Mouse (Mus musculus) heart, embryonic 12.5 days (tissue): ENCODE measurements around the gene Prkca. TPM values are rescaled to one million over a fixed set of nuclear protein-coding genes. Genes with fewer than 3 reads are reported as not detected.

Experiments
- ATAC-seq: fragments of 200-750 bp; cut with Nextera tagmentation; 2 replicates; pipeline ENCODE4 v1.8.0; 2017; ENCODE audit warnings: moderate TSS enrichment, moderate library complexity; ENCODE audit not compliant: insufficient number of reproducible peaks, low FRiP score
- H3K27ac ChIP-seq: fragments of 300-500 bp; sonication (generic); 2 replicates; pipeline ENCODE4 v1.5.1; 2016; ENCODE audit warnings: mild to moderate bottlenecking, moderate library complexity; ENCODE audit not compliant: poor library complexity, severe bottlenecking
- H3K27me3 ChIP-seq: fragments of 300-500 bp; sonication (generic); replicated peaks from 2 replicates; pipeline ENCODE4 v1.6.1; 2016; ENCODE audit warnings: mild to moderate bottlenecking, moderate library complexity
- H3K36me3 ChIP-seq: fragments of 300-500 bp; sonication (generic); 2 replicates; pipeline ENCODE4 v1.6.1; 2016; ENCODE audit warnings: mild to moderate bottlenecking, moderate library complexity
- H3K4me1 ChIP-seq: fragments of 300-500 bp; sonication (generic); replicated peaks from 2 replicates; pipeline ENCODE4 v1.6.1; 2016; ENCODE audit warnings: mild to moderate bottlenecking
- H3K4me2 ChIP-seq: fragments of 300-500 bp; sonication (generic); 2 replicates; pipeline ENCODE4 v1.6.1; 2016; ENCODE audit warnings: mild to moderate bottlenecking, moderate library complexity
- H3K4me3 ChIP-seq: fragments of 300-500 bp; sonication (generic); 2 replicates; pipeline ENCODE4 v1.5.1; 2016; ENCODE audit warnings: mild to moderate bottlenecking
- H3K9ac ChIP-seq: fragments of 300-500 bp; sonication (generic); 2 replicates; pipeline ENCODE4 v1.6.1; 2016; ENCODE audit warnings: mild to moderate bottlenecking, moderate library complexity
- H3K9me3 ChIP-seq: fragments of 300-500 bp; sonication (generic); replicated peaks from 2 replicates; pipeline ENCODE4 v1.6.1; 2016; ENCODE audit warnings: mild to moderate bottlenecking, moderate library complexity
- WGBS: fragments of 180-500 bp; shearing (Covaris S2); methylation state at CpG from one replicate; pipeline ENCODE4 v1.1.7; 2016; 5-methylcytosine and 5-hydroxymethylcytosine counted together
- polyA plus RNA-seq: library from polyadenylated mRNA; unstranded; fragments of >200 nt; fragmentation: Nextera tagmentation; extraction: Ambion mirVana; gene quantifications from 2 replicates; pipeline ENCODE4 v1.2.1, GENCODE M21; 2016

Prkca gene
- polyA plus RNA-seq, 1 experiment from 2014 or later = 18.8 TPM

GRCm38 (mm10) chr11:108199429-108199985 lies 144.2 kb downstream of the Prkca start:
- Histone ChIP-seq H3K36me3 (no peaks in the 10 kb centered on the region), H3K27me3 (no peaks in the 10 kb centered on the region), H3K9ac (no peak overlapping the region), H3K4me3 (no peak overlapping the region), H3K4me1 (peaks cover 36% of the 10 kb centered on the region), H3K4me2 (no peak overlapping the region), H3K27ac (no peak overlapping the region), H3K9me3 (no peaks in the 10 kb centered on the region)
- no peak for ATAC-seq
- WGBS = 85% methylated on average over 4 of the region's 4 CpGs

GRCm38 (mm10) chr11:108198592-108198991 lies 145.1 kb downstream of the Prkca start:
- ATAC-seq = no peak
- no peak overlapping the region for H3K4me3 ChIP-seq
- peaks cover 38% of the 10 kb centered on the region for H3K4me1 ChIP-seq
- no peaks in the 10 kb centered on the region for H3K36me3 ChIP-seq
- no peak overlapping the region for H3K27ac ChIP-seq
- H3K27me3 ChIP-seq = no peaks in the 10 kb centered on the region
- H3K9me3 ChIP-seq = no peaks in the 10 kb centered on the region
- WGBS = 32% methylated on average over 5 of the region's 5 CpGs
- no peak overlapping the region for H3K9ac ChIP-seq
- no peak overlapping the region for H3K4me2 ChIP-seq

- peaks cover 36% of the 10 kb centered on the region for H3K4me1 ChIP-seq
- 84% methylated on average over 9 of the region's 9 CpGs for WGBS
- no peak overlapping the region for H3K4me3 ChIP-seq
- no peaks in the 10 kb centered on the region for H3K36me3 ChIP-seq
- H3K9me3 ChIP-seq = no peaks in the 10 kb centered on the region
- H3K9ac ChIP-seq = no peak overlapping the region
- H3K27ac ChIP-seq = no peak overlapping the region
- no peak for ATAC-seq
- no peaks in the 10 kb centered on the region for H3K27me3 ChIP-seq
- H3K4me2 ChIP-seq = no peak overlapping the region
Measured at GRCm38 (mm10) chr11:108197427-108198218, 146.1 kb downstream of the Prkca start.

- H3K4me3 ChIP-seq = no peak overlapping the region
- H3K36me3 ChIP-seq = no peaks in the 10 kb centered on the region
- peaks cover 36% of the 10 kb centered on the region for H3K4me1 ChIP-seq
- H3K4me2 ChIP-seq = no peak overlapping the region
- H3K9ac ChIP-seq = no peak overlapping the region
- 86% methylated on average over 3 of the region's 3 CpGs for WGBS
- ATAC-seq = no peak
- H3K27ac ChIP-seq = no peak overlapping the region
- H3K27me3 ChIP-seq = no peaks in the 10 kb centered on the region
- no peaks in the 10 kb centered on the region for H3K9me3 ChIP-seq
Measured at GRCm38 (mm10) chr11:108196796-108197195, 146.9 kb downstream of the Prkca start.

GRCm38 (mm10) chr11:108190298-108190697 lies 153.4 kb downstream of the Prkca start:
- Histone ChIP-seq H3K9ac (no peak overlapping the region), H3K4me3 (no peak overlapping the region), H3K9me3 (no peaks in the 10 kb centered on the region), H3K27me3 (no peaks in the 10 kb centered on the region), H3K27ac (no peak overlapping the region), H3K36me3 (no peaks in the 10 kb centered on the region; the same call in 1 of the 2 replicates), H3K4me1 (peaks cover 16% of the 10 kb centered on the region), H3K4me2 (no peak overlapping the region)
- ATAC-seq = no peak
- 83% methylated on average over 6 of the region's 6 CpGs for WGBS

- Histone ChIP-seq H3K36me3 (no peaks in the 10 kb centered on the region; the same call in 1 of the 2 replicates), H3K4me2 (no peak overlapping the region), H3K27me3 (no peaks in the 10 kb centered on the region), H3K4me1 (peaks cover 16% of the 10 kb centered on the region), H3K9me3 (no peaks in the 10 kb centered on the region), H3K27ac (no peak overlapping the region), H3K9ac (no peak overlapping the region), H3K4me3 (no peak overlapping the region)
- 77% methylated on average over 3 of the region's 3 CpGs for WGBS
- no peak for ATAC-seq
Measured at GRCm38 (mm10) chr11:108189362-108189761, 154.4 kb downstream of the Prkca start.

- Histone ChIP-seq H3K9me3 (no peaks in the 10 kb centered on the region), H3K9ac (no peak overlapping the region), H3K4me2 (no peak overlapping the region), H3K27me3 (no peaks in the 10 kb centered on the region), H3K27ac (no peak overlapping the region), H3K36me3 (no peaks in the 10 kb centered on the region), H3K4me1 (peaks cover 20% of the 10 kb centered on the region), H3K4me3 (no peak overlapping the region)
- no peak for ATAC-seq
- 79% methylated on average over 5 of the region's 5 CpGs for WGBS
Measured at GRCm38 (mm10) chr11:108182421-108182820, 161.3 kb downstream of the Prkca start.

GRCm38 (mm10) chr11:108181012-108181713 lies 162.6 kb downstream of the Prkca start:
- H3K4me1 ChIP-seq = peaks cover 20% of the 10 kb centered on the region
- no peak for ATAC-seq
- no peaks in the 10 kb centered on the region for H3K9me3 ChIP-seq
- no peaks in the 10 kb centered on the region for H3K36me3 ChIP-seq
- H3K4me3 ChIP-seq = no peak overlapping the region
- 87% methylated on average over 10 of the region's 10 CpGs for WGBS
- H3K4me2 ChIP-seq = no peak overlapping the region
- no peak overlapping the region for H3K9ac ChIP-seq
- H3K27ac ChIP-seq = no peak overlapping the region
- H3K27me3 ChIP-seq = no peaks in the 10 kb centered on the region

GRCm38 (mm10) chr11:108178802-108179201 lies 164.9 kb downstream of the Prkca start:
- Histone ChIP-seq H3K4me3 (no peak overlapping the region), H3K4me2 (no peak overlapping the region), H3K36me3 (no peaks in the 10 kb centered on the region), H3K27ac (no peak overlapping the region), H3K4me1 (peaks cover 15% of the 10 kb centered on the region), H3K9me3 (no peaks in the 10 kb centered on the region), H3K9ac (no peak overlapping the region), H3K27me3 (no peaks in the 10 kb centered on the region)
- WGBS = 77% methylated on average over 5 of the region's 5 CpGs
- ATAC-seq = no peak

- ATAC-seq = no peak
- Histone ChIP-seq H3K9ac (no peak overlapping the region), H3K36me3 (no peaks in the 10 kb centered on the region), H3K27me3 (no peaks in the 10 kb centered on the region), H3K4me2 (no peak overlapping the region), H3K9me3 (no peaks in the 10 kb centered on the region), H3K4me1 (peaks cover 15% of the 10 kb centered on the region), H3K27ac (no peak overlapping the region), H3K4me3 (no peak overlapping the region)
- WGBS = 86% methylated on average over 3 of the region's 3 CpGs
Measured at GRCm38 (mm10) chr11:108178258-108178657, 165.5 kb downstream of the Prkca start.

- Histone ChIP-seq H3K9me3 (no peaks in the 10 kb centered on the region), H3K27me3 (no peaks in the 10 kb centered on the region), H3K4me2 (no peak overlapping the region), H3K9ac (no peak overlapping the region), H3K27ac (no peak overlapping the region), H3K36me3 (no peaks in the 10 kb centered on the region), H3K4me1 (peaks cover 10% of the 10 kb centered on the region), H3K4me3 (no peak overlapping the region)
- no peak for ATAC-seq
- WGBS = 87% methylated on average over 5 of the region's 5 CpGs
Measured at GRCm38 (mm10) chr11:108176715-108177114, 167.0 kb downstream of the Prkca start.
